Mouse (Mus musculus) cerebellum, postnatal 10 days (tissue): Measurements from ENCODE around the gene Trim2.

Source experiments
- DNase-seq, 2 experiments: peaks; one replicate each; pipeline ENCODE4 v3.0.0; 2021; ENCODE audit warnings: mixed read lengths in 2 of 2

Trim2 gene

GRCm38 (mm10) chr3:84253655-84254519 is 52.8 kb downstream of the Trim2 start:
- no peak for DNase-seq

- DNase-seq: peak; percentile 23 to 59
These were observed 53.7 kb downstream of the Trim2 start for GRCm38 (mm10) chr3:84252776-84253654.

- DNase-seq: no peak
These were observed 55.0 kb downstream of the Trim2 start for GRCm38 (mm10) chr3:84251721-84252120.

- DNase-seq: no peak
These were observed 56.4 kb downstream of the Trim2 start for GRCm38 (mm10) chr3:84250275-84250674.

GRCm38 (mm10) chr3:84247789-84248188 is 58.9 kb downstream of the Trim2 start:
- DNase-seq: no peak

- DNase-seq: no peak
These were observed 60.2 kb downstream of the Trim2 start for GRCm38 (mm10) chr3:84246421-84246861.

- no peak for DNase-seq
These were observed 63.6 kb downstream of the Trim2 start for GRCm38 (mm10) chr3:84243116-84243515.

- DNase-seq: peak; percentile 82 to 88
These were observed 64.2 kb downstream of the Trim2 start for GRCm38 (mm10) chr3:84242497-84242896.

GRCm38 (mm10) chr3:84241098-84241497 is 65.6 kb downstream of the Trim2 start:
- no peak for DNase-seq

GRCm38 (mm10) chr3:84235420-84236304 is 71.0 kb downstream of the Trim2 start:
- no peak for DNase-seq

- DNase-seq: no peak
These were observed 72.1 kb downstream of the Trim2 start for GRCm38 (mm10) chr3:84234562-84234961.

- DNase-seq: no peak
These were observed 72.8 kb downstream of the Trim2 start for GRCm38 (mm10) chr3:84233663-84234415.

- DNase-seq: no peak
These were observed 74.4 kb downstream of the Trim2 start for GRCm38 (mm10) chr3:84232312-84232711.

- peak in 1 of 2 experiments; percentile 47 for DNase-seq
These were observed 75.7 kb downstream of the Trim2 start for GRCm38 (mm10) chr3:84230988-84231387.

- DNase-seq: peak; percentile 60 to 70
These were observed 77.8 kb downstream of the Trim2 start for GRCm38 (mm10) chr3:84228911-84229310.

GRCm38 (mm10) chr3:84228203-84228870 is 78.3 kb downstream of the Trim2 start:
- DNase-seq: peak; percentile 83

GRCm38 (mm10) chr3:84227628-84228027 is 79.0 kb downstream of the Trim2 start:
- DNase-seq: peak; percentile 31 to 36

- DNase-seq: peak; percentile 35 to 41
These were observed 81.7 kb downstream of the Trim2 start for GRCm38 (mm10) chr3:84224982-84225381.

- DNase-seq: peak; percentile 84 to 87
These were observed 85.9 kb downstream of the Trim2 start for GRCm38 (mm10) chr3:84220748-84221147.

- DNase-seq: peak; percentile 32 to 53
These were observed 86.4 kb downstream of the Trim2 start for GRCm38 (mm10) chr3:84220326-84220725.

- peak; percentile 79 to 83 for DNase-seq
These were observed 86.9 kb downstream of the Trim2 start for GRCm38 (mm10) chr3:84219720-84220273.
